Mouse (Mus musculus) spleen, adult 12 weeks (tissue): ENCODE measurements at regions not wholly inside any gene's neighbourhood (a gene's known extent, or its start where the extent isn't known, plus 50 kb on each side); places are given as distances from the start of the nearest gene placed in this dataset.

Experiments
- DNase-seq: peaks from one replicate; pipeline ENCODE4 v3.0.0; 2022; ENCODE audit warnings: low spot score

GRCm38 (mm10) chr6:70714239-70714638 lies 77.8 kb downstream of the Rpia start:
- no peak for DNase-seq

GRCm38 (mm10) chr6:70713665-70714064 lies 78.4 kb downstream of the Rpia start:
- DNase-seq: no peak

GRCm38 (mm10) chr6:70713118-70713517 lies 78.9 kb downstream of the Rpia start:
- no peak for DNase-seq

- peak; percentile 46 for DNase-seq
Observed at GRCm38 (mm10) chr6:70709338-70710055, 82.5 kb downstream of the Rpia start.

- no peak for DNase-seq
Observed at GRCm38 (mm10) chr6:70695596-70695995, 96.4 kb downstream of the Rpia start.
